Mouse (Mus musculus) embryo, embryonic 10 days (tissue): ENCODE data around the gene Fam151a.
"Not testable (repeated sequence)": the region's sequence is repeated elsewhere in the genome, so short reads cannot be mapped to it uniquely, and the experiment has no call there.

ENCODE experiments used
- DNase-seq: peaks from one replicate; pipeline ENCODE4 v3.0.0-alpha.2; 2015; ENCODE audit warnings: low spot score

Gene Fam151a

DNA sequence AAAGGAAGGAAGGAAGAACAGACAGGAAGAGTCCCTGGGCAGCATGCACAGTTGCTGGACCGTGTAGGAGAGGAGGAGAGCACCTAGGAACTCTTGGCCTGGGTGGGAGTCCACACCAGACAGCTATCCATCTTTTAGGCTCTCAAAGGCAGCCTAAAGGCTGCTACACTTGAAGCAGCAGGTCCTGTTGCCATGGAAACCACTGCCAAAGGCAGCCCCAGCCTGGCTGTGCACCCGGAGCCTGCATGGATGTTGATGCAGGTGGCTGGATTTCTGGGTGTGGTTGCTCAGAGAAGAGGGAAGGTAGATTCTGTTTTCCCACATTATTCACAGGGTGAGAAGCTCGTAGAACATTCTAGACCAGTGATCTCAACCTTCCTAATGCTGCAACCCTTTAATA, 43.3 kb downstream of the Fam151a start:
- peak; percentile 85 for DNase-seq

DNA sequence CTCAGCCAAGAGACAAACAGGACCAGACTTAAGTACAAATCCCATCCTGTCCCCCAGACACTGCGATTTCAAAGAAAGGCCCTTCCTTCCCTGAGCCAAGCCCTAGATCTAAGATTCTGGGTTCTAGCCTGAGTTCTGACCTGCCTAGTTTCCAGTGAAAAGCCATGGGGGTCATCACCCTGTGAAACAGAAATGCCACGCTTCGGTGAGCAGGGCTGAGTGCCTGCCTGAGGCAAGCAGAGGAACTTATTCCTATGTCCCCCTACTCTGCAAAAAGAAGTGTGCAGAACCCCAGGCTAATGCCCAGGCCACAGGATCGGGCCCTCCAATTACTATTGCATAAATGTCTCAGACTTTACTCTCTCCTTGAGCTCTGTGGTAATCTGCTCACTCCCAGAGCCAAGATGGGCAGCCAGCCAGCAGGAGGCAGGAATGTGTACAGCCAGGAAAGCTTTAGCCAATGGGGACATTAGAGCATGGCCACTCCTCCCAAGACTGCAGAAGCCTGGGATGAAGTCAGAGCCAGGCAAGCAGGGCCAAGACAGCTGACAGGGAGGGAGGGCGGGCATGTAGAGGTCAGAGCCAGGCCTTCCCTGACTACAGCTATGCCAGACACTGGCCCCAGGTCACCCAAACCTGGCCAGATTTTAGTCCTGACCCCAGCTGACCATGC, 44.6 kb downstream of the Fam151a start:
- peak; percentile 87 for DNase-seq

DNA sequence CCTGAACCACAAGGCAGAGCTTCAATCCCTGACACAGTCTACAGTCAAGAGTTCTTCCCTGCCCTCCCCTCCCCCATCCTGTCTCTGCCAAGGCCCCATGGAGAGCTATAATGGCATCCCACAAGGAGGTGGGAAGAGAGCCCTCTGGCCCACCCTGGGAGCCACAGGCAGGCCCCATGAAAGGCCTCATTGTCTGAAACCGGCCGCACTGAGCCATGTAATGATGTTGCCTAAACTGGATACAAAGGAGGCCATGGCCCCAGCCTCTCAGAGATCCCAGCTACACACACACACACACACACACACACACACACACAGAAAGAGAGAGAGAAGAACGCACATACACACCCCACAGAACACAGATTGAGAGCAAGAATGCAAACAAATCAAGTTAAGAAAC, 46.4 kb downstream of the Fam151a start:
- DNase-seq = peak; percentile 75

DNA sequence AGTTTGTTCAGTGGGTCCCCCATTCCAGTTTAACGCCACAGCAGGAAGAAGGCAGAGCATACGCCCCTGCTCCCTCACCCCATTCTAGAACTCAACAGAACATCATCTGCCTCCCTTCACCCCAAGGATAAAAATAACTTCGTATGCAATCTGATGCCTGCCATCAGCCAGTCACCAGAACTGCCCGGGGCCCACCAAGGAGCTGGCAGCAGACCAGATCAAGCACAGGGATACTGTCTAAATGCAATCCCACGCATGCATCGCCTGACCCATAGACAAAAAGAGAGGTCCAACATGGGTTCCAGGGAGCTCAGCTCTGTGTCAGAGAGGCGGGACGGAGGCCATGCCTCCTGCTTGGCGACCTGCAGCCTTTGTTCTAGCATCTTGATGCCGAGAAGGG, 49.4 kb downstream of the Fam151a start:
- DNase-seq = no peak

DNA sequence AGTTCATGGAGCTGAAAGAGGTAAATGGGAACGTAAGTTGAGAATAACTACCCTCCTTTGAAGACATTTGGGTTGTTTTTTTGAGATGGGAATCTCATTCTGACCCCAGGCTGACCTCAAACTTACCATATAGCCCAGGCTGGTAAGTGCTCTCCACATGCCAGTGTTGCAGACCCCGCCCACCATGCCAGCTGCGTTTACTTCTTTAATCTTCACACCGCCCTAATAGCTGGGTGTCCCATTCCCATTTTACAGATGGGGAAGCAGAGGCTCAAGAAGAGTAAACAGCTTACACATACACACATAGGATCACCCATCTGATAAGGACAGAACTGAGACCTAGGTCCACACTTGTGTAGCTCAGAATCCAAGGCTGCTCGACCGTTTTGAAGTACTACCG, 51.1 kb downstream of the Fam151a start:
- DNase-seq = no peak

DNA sequence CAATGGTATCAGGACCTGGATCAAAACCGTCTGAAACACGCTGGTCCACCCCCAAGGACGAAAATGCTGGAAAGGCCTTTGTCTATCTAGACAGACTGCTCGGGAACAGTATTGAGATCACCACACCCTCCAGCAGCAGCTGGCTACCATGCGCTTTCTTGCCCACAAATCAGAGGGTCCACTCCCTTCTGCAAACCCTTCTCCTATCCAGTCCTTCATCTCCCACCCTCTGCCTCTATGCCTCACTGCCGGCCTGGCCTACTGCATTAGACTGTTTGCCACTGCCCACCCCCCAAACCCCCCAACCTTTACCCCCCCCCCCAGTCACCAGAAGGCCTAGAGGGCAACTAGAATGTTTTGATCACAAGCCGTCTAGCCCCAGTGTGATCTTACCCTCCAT, 51.7 kb downstream of the Fam151a start:
- peak; percentile 33 for DNase-seq

DNA sequence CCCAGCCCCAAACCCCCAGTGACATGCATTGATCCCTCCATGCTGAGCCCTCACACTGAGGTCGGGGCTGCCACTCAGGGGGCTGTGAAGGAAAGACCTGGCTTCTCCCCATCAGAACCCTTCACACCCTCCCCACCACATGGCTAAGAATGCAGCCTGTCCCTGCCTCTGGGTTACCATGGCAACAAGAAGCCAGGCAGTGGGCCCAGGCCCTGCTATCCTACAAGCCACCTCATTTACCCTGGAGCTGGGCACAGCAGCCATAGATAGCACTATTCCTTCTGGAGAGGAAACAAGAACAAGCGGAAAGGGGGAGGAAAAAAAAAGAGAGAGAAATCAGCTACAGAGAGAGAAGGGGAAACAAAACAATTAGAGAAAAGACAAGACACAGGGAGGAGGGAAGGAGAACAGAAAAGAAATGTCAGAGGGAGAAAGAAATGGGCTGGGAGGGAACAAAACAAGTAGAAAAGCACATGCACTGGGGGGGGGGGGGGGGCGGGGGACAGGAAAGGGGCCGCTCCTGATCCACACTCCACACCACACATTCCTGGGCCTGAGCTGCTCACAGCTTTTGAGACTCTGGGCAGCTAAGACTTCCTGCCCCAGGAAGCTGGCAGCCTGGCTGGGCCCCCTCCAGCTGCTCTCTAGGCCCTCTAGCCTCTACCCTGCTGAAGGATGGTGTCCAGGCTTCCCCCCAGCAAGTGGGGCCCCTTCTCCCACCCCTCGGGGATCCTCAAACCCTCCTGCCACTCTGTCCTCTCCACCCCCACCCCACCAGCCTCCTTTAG, 52.3 kb downstream of the Fam151a start:
- DNase-seq = peak; percentile 87

DNA sequence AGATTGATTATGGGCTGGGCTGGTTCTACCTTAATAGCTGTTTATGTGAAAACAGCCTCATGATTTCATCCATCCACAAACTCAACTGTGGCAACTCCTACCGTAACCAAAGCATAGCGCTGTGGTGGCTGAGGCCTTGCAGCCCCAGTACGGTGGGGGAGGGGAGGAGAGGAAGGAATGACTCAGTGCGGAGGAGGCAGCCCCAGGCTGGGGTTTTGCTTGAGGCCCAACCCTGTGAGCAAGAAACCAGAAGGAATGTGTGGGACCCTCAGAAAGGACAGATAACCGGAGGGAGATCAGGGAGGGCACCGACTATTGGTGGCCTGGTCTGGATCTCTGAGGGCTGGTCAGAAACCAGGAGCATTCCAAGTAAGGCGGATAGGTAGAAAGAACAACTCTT, 54.1 kb downstream of the Fam151a start:
- peak; percentile 66 for DNase-seq

DNA sequence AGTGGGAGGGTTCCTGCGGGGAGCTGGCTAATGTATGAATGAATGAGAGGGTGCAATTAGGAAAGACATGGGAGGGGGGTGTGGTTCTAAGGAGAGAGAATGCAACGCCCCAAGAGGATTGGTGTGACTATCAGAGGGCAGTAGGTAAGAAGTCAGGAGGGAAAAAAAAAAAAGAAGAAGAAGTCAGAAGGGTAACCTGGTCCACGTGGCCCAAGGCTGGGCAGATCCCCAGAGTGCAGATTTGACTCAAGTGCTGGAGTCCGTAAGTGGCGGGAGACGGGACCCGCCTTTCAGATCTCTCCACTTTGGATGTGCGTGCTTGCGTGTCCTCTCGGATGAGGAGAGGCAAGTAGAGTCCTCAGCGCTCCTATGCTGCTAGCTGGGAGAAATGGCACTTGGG, 54.9 kb downstream of the Fam151a start:
- DNase-seq = no peak

DNA sequence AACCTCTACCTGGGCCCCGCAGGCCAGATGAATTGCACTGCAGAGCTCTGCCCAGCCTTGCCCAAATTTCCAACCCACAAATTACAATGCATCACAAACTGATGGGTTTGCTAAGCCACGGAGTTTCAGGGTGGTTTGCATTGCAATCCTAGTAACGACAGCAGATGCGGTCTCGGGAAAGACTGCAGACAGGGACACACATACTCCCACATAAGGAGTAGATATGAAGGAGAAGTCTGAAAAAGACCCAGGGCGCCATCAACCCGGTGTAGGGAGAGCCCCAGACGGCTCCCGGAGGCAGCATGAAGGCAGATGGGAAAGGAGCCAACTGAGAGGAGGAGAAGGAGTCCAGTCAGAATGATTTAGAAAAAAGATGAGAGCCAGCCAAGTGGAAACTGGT, 56.0 kb downstream of the Fam151a start:
- DNase-seq = no peak

DNA sequence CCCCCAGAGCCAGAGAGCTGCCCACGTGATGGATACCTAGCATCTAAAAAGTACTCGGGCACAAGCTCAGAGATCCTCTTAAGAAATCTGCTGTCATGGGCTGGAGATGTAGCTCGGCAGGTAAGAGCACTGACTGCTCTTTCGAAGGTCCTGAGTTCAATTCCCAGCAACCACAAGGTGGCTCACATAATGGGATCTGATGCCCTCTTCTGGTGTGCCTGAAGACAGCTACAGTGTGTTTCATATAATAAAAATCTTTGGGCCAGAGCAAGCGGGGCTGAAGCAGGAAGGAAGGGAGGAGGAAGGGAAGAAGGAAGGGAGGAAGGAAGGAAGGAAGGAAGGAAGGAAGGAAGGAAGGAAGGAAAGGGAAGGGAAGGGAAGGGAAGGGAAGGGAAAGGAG, 56.5 kb downstream of the Fam151a start:
- DNase-seq = not testable (repeated sequence)

DNA sequence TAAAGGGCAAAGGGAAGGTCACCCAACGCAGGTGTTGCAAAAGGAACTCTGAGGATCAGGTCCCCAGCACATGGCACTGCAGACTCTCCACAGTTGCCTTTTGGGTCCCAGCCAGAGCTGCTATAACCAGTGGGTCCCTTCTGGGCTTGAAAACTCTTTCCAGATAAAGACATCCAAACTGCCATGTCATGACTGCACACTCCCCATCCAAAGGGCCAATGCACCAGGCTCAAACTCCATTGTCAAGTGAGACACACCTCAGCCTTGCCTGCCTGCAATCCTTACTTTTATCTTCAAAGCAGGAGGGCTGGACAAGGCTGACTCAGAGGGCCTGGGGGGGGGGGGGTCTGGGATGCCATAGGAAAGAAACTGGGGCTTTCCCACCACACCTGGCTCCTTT, 57.2 kb downstream of the Fam151a start:
- DNase-seq = no peak

DNA sequence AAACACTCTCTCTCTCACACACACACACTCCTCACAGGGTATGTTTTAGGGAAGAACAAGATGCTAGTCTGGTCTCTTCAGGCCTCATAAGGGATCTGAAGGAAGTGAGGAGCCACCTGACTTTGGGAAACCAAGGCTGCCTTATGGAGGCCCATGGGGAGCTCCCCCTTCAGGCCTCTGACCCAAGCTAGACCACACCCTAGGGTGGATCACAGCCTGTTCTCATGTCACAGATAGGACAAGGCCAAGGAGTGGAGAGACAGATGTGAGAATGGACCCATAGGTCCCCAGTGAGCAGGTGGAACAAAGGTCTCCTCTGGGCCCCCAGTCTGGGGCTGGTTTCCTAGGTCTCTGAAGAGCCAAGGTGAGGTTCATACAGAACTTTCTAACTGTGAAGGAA, 58.6 kb downstream of the Fam151a start:
- no peak for DNase-seq

DNA sequence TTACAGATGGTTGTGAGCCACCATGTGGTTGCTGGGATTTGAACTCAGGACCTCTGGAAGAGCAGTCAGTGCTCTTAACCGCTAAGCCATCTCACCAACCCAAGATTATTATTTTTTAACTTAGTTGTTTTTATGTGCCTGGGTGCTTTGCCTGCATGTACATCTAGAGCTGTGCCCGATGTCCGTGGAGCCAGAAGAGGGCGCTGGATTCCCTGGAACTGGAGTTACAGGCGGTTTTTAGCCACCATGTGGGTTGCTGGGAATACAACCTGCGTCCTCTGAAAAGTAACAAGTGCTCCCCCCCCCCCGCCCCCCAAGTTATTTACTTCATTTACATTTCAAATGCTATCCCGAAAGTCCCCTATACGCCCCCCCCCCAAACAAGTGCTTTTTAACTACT, 60.1 kb downstream of the Fam151a start:
- DNase-seq = not testable (repeated sequence)

DNA sequence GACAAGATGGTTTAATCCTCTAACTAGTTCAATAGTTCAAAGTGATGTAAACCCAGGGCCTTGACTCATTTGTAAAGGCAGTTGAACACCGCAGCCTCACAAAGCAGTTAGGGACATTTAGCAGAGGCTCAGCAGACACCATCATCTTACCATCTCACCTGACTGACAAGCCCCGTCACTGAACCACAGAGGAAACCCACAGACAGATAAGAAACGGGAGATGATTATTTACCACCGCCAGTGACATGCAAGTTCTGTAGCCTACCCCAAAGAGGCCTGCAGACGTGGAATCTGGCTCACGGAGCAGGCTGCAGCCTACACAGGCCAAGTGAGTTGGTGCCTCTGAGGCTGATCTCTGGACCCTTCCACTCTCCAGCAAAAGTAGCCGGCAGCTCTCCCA, 60.6 kb downstream of the Fam151a start:
- DNase-seq = no peak

DNA sequence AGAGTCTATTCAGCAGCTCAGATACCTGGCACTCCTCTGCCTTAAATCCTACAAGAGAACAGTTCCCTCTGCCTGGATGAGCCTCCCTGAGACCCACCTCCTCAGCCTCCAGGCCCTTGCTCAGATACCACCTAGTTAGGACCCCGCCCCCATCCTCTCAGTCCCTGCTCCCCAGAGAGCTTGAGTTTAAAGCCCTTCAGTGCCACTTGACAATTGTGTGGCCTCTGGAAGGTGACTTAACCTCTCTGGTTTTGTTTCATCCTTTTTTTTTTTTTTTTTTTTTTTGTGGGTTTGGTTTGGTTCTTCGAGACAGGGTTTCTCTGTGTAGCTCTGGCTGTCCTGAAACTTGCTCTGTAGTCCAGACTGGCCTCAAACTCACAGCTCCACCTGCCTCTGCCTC, 61.6 kb downstream of the Fam151a start:
- DNase-seq = no peak
